8 mouse cellular contexts compared by ENCODE assay signal in genomic region chr16:28446334-28447113, GRCm38 (mm10).
DNase-seq lines count a peak whose midpoint lies in the region; ATAC-seq and TF ChIP-seq lines count a peak whose summit lies in the region.

No protein-coding gene starts in this region.

- no peak for TF ChIP-seq CTCF in heart, adult 2 months (IDR thresholded peaks at IDR 0.05)
- no peak for TF ChIP-seq CTCF in cerebellum, adult 2 months (IDR thresholded peaks at IDR 0.05; ENCODE audit: borderline replicate concordance, insufficient read depth, low read depth, low read length)

- ATAC-seq in forebrain, embryonic 16.5 days: peak; percentile 72
- peak; percentile 77 for ATAC-seq in intestine, embryonic 15.5 days
- ATAC-seq in limb, embryonic 15.5 days (ENCODE audit: insufficient number of reproducible peaks, low FRiP score, low TSS enrichment, low read depth): peak; percentile 61; the same call in 1 of the 2 replicates
- peak; percentile 82 for ATAC-seq in neural tube, embryonic 14.5 days (ENCODE audit: low read depth)

- peak overlapping the region; percentile 98 for H3K4me2 ChIP-seq in forebrain, embryonic 16.5 days (ENCODE audit: low read length)
- H3K4me2 ChIP-seq in intestine, embryonic 15.5 days (replicated peaks): peak overlapping the region; percentile 98
- H3K4me2 ChIP-seq in limb, embryonic 15.5 days: peak overlapping the region; percentile 97
- peak overlapping the region; percentile 79 for H3K4me2 ChIP-seq in neural tube, embryonic 14.5 days (ENCODE audit: low read depth, low read length)

- no peaks in the 10 kb centered on the region for H3K4me1 ChIP-seq in heart, adult 2 months (ENCODE audit: control insufficient read depth, insufficient read depth, low read length)
- H3K4me1 ChIP-seq in cerebellum, adult 2 months (ENCODE audit: control insufficient read depth, insufficient read depth, low read length): peaks cover 7% of the 10 kb centered on the region; the same call in 1 of the 2 replicates
- H3K4me1 ChIP-seq in forebrain, embryonic 16.5 days (replicated peaks; ENCODE audit: control insufficient read depth, insufficient read depth, low read length): peaks cover 19% of the 10 kb centered on the region
- H3K4me1 ChIP-seq in intestine, embryonic 15.5 days (replicated peaks): peaks cover 8% of the 10 kb centered on the region; the same call in 1 of the 2 replicates
- peaks cover 23% of the 10 kb centered on the region; the same call in 1 of the 2 replicates for H3K4me1 ChIP-seq in limb, embryonic 15.5 days
- no peaks in the 10 kb centered on the region for H3K4me1 ChIP-seq in neural tube, embryonic 14.5 days (ENCODE audit: control insufficient read depth, insufficient read depth, low read length)

- no peaks in the 10 kb centered on the region for H3K9me3 ChIP-seq in forebrain, embryonic 16.5 days (ENCODE audit: control insufficient read depth, low read length)
- H3K9me3 ChIP-seq in intestine, embryonic 15.5 days: no peaks in the 10 kb centered on the region
- no peaks in the 10 kb centered on the region for H3K9me3 ChIP-seq in limb, embryonic 15.5 days
- no peaks in the 10 kb centered on the region for H3K9me3 ChIP-seq in neural tube, embryonic 14.5 days (ENCODE audit: control insufficient read depth, low read length)

- peak overlapping the region; percentile 49 for H3K4me3 ChIP-seq in heart, adult 2 months
- H3K4me3 ChIP-seq in cerebellum, adult 2 months (replicated peaks; ENCODE audit: insufficient read depth, low read depth, low read length): peak overlapping the region; percentile 73
- peak overlapping the region; percentile 80 for H3K4me3 ChIP-seq in forebrain, embryonic 16.5 days (replicated peaks; ENCODE audit: low read length)
- peak overlapping the region; percentile 66 for H3K4me3 ChIP-seq in intestine, embryonic 15.5 days (replicated peaks)
- H3K4me3 ChIP-seq in limb, embryonic 15.5 days: peak overlapping the region; percentile 68
- H3K4me3 ChIP-seq in neural tube, embryonic 14.5 days (ENCODE audit: low read depth, low read length): peak overlapping the region; percentile 59

- peaks cover 7% of the 10 kb centered on the region for H3K27me3 ChIP-seq in heart, adult 2 months (ENCODE audit: control insufficient read depth, insufficient read depth, low read length)
- no peaks in the 10 kb centered on the region for H3K27me3 ChIP-seq in cerebellum, adult 2 months (ENCODE audit: control insufficient read depth, insufficient read depth, low read length)
- peaks cover 3% of the 10 kb centered on the region; the same call in 1 of the 2 replicates for H3K27me3 ChIP-seq in forebrain, embryonic 16.5 days (replicated peaks; ENCODE audit: control insufficient read depth, insufficient read depth, low read length)
- peaks cover 41% of the 10 kb centered on the region for H3K27me3 ChIP-seq in intestine, embryonic 15.5 days (replicated peaks)
- peaks cover 30% of the 10 kb centered on the region; the same call in 1 of the 2 replicates for H3K27me3 ChIP-seq in limb, embryonic 15.5 days
- no peaks in the 10 kb centered on the region for H3K27me3 ChIP-seq in neural tube, embryonic 14.5 days (ENCODE audit: control insufficient read depth, insufficient read depth, low read length)

- no peak for TF ChIP-seq EP300 in heart, adult 2 months (IDR thresholded peaks at IDR 0.05; ENCODE audit: insufficient read depth, low read depth, low read length)

- no peak overlapping the region for H3K27ac ChIP-seq in heart, adult 2 months
- peak overlapping the region; percentile 98 for H3K27ac ChIP-seq in cerebellum, adult 2 months (ENCODE audit: insufficient read depth, low read length)
- H3K27ac ChIP-seq in forebrain, embryonic 16.5 days (ENCODE audit: low read length): peak overlapping the region; percentile 83
- H3K27ac ChIP-seq in intestine, embryonic 15.5 days: no peak overlapping the region
- H3K27ac ChIP-seq in limb, embryonic 15.5 days: peak overlapping the region; percentile 85
- peak overlapping the region; percentile 82 for H3K27ac ChIP-seq in neural tube, embryonic 14.5 days (ENCODE audit: low read depth, low read length)

- no peak for TF ChIP-seq POLR2A in heart, adult 2 months (IDR thresholded peaks at IDR 0.05; ENCODE audit: insufficient read depth, low read depth, low read length)
- no peak for TF ChIP-seq POLR2A in cerebellum, adult 2 months (IDR thresholded peaks at IDR 0.05; ENCODE audit: borderline replicate concordance, insufficient read depth, low read length)

- peak; percentile 6 to 20 for DNase-seq in heart, adult 2 months
- DNase-seq in heart, adult 11 months: no peak
- DNase-seq in cerebellum, adult 2 months: peak; percentile 66 to 77
- DNase-seq in urinary bladder, postnatal 10 days (ENCODE audit: low spot score): no peak

- H3K9ac ChIP-seq in heart, adult 2 months (ENCODE audit: low read depth, low read length): peak overlapping the region; percentile 37
- H3K9ac ChIP-seq in forebrain, embryonic 16.5 days (replicated peaks; ENCODE audit: low read depth, low read length): peak overlapping the region; percentile 82
- H3K9ac ChIP-seq in intestine, embryonic 15.5 days: peak overlapping the region; percentile 41
- H3K9ac ChIP-seq in limb, embryonic 15.5 days: peak overlapping the region; percentile 64
- peak overlapping the region; percentile 75 for H3K9ac ChIP-seq in neural tube, embryonic 14.5 days (replicated peaks; ENCODE audit: low read depth, low read length)

- no peaks in the 10 kb centered on the region for H3K36me3 ChIP-seq in heart, adult 2 months (ENCODE audit: control insufficient read depth, insufficient read depth, low read length)
- H3K36me3 ChIP-seq in forebrain, embryonic 16.5 days (ENCODE audit: control insufficient read depth, insufficient read depth): no peaks in the 10 kb centered on the region
- no peaks in the 10 kb centered on the region for H3K36me3 ChIP-seq in intestine, embryonic 15.5 days
- no peaks in the 10 kb centered on the region for H3K36me3 ChIP-seq in limb, embryonic 15.5 days
- no peaks in the 10 kb centered on the region for H3K36me3 ChIP-seq in neural tube, embryonic 14.5 days (ENCODE audit: control insufficient read depth, insufficient read depth, low read length)

- intact Hi-C loops in heart, adult 2 months (cut with DNase I): no loop called here

- WGBS in heart, adult 2 months: under 1% methylated on average over 82 of the region's 82 CpGs
- under 1% methylated on average over 81 of the region's 82 CpGs for WGBS in cerebellum, adult 2 months
- WGBS in forebrain, embryonic 16.5 days: 0% methylated on average over 82 of the region's 82 CpGs
- under 1% methylated on average over 79 of the region's 82 CpGs for WGBS in intestine, embryonic 15.5 days
- WGBS in limb, embryonic 15.5 days: under 1% methylated on average over 75 of the region's 82 CpGs
- under 1% methylated on average over 72 of the region's 82 CpGs for WGBS in neural tube, embryonic 14.5 days

- H3K79me2 ChIP-seq in heart, adult 2 months (replicated peaks; ENCODE audit: control insufficient read depth, insufficient read depth, low read length): no peaks in the 10 kb centered on the region

Comparison
In these comparisons a context has a peak if more than half of its experiments do, and no peak if none do; other contexts are left out.
1. DNase-seq: peak in heart, adult 2 months (2 of 2) and cerebellum, adult 2 months (2 of 2); none in heart, adult 11 months (single experiment) and urinary bladder, postnatal 10 days (single experiment).
2. H3K27ac ChIP-seq: peak in cerebellum, adult 2 months (single experiment), forebrain, embryonic 16.5 days (single experiment), limb, embryonic 15.5 days (single experiment) and neural tube, embryonic 14.5 days (single experiment); none in heart, adult 2 months (single experiment) and intestine, embryonic 15.5 days (single experiment).
3. Peak in every context shown above with its lines, with median percentiles within 50 percentile points of each other: H3K4me3 ChIP-seq, H3K9ac ChIP-seq, ATAC-seq and H3K4me2 ChIP-seq.